Mouse (Mus musculus): Measurements from ENCODE around the gene Casz1.

Casz1 gene

DNA sequence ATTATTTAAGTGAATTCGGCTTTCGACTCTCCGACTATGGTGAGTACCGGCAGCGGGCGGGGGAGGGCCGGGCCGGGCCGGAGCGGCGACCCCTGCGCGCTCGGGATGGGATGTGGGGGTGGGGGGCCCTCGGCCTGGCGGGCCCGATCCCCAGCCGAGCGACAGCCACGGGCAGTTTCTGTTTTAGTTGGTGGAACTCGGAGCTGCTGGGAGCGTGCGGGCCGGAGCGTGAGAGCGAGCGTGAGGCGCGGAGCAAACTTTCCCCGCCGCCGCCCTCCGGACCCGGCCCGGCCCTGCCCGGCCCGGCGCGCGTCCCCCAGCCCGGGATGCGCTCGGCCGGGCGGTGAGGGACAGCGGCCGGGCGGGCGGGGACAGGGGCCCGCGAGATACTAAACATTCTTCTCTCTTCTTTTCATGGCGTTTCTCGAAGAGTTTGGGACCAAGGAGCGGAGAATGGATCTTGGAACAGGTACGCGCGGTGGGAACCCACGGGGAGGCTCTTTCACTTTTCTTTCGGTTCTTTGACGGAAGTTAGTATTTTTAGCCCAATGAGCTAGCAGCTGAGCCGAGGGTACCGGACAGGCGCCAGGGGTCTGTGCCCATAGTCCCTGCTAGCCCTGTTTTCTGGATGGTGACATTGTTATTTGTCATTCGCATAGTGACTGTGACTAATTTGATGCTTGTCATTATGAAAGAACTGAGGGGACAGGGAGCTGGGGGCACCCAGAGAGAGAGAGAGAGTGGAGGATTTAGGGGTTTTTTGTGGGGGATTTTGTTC is 97.2 kb downstream of the Casz1 start:
- in situ Hi-C loops (cut with MboI; ENCODE audit: unreplicated experiment in 2 of 2), result loop anchor here (5.0 to 10.0 kb wide), 2 partner anchors 41 to 217 kb away; no protein-coding TSS in a partner anchor

- in situ Hi-C loops (cut with MboI; ENCODE audit: unreplicated experiment in 2 of 2), result loop anchor here (5.0 to 10.0 kb wide), 2 partner anchors 39 to 218 kb away; no protein-coding TSS in a partner anchor
Observed at GRCm38 (mm10) chr4:148902919-148903727, 98.9 kb downstream of the Casz1 start.

GRCm38 (mm10) chr4:148905295-148905694 is 101.1 kb downstream of the Casz1 start:
- in situ Hi-C loops (cut with MboI; ENCODE audit: unreplicated experiment in 2 of 2), result loop anchor here in 1 of 2 experiments (10.0 kb wide), 1 partner anchor 220 kb away; no protein-coding TSS in a partner anchor

DNA sequence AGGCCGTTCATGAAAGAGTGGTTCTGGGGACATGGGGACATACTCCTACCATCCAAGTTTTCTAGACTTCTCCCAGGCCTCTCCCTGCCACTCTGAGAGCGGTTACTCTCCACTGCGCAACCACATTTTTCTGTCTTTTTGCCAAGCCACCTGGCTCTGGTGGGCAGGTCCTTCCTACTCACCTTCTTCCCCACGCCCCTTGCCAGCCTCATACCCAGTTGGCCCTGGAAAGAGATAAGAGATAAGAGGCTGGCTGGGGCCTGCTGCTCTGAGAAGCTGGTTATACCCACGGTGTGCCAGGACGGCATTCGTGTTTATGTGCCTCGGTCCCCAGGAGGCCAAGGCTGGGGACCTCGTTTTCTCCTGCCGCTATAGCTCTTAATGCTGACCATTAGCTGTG is 102.6 kb downstream of the Casz1 start:
- in situ Hi-C loops (cut with MboI; ENCODE audit: unreplicated experiment in 2 of 2), result loop anchor here in 1 of 2 experiments (10.0 kb wide), 1 partner anchor 222 kb away; no protein-coding TSS in a partner anchor

DNA sequence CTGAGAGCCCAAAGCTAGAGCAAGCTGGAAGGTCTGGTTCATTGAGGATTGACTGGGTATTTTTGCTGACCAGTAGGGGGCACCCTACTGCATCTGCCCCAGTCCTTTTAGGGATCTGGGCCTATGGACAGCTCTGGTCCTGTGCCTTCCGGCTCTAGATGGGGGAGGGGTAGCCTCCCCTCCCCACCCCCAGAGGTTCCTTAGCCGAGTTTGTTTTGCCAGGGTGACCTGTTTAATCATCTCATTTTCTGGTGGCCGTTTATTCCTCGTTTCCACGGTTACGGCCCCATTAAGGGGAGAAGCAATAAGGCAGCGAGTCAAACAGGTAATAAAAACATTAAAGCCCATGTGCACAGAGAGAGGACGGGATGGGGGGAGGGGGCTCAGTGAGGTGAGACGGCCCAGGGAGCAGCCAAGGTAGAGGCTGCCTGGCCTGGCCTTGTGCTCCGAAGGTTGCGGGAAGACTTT is 104.0 kb downstream of the Casz1 start:
- in situ Hi-C loops (cut with MboI; ENCODE audit: unreplicated experiment in 2 of 2), result loop anchor here in 1 of 2 experiments (10.0 kb wide), 1 partner anchor 223 kb away; no protein-coding TSS in a partner anchor

GRCm38 (mm10) chr4:148908760-148909510 is 104.7 kb downstream of the Casz1 start:
- in situ Hi-C loops (cut with MboI; ENCODE audit: unreplicated experiment in 2 of 2), result loop anchor here in 1 of 2 experiments (10.0 kb wide), 1 partner anchor 224 kb away; no protein-coding TSS in a partner anchor

- in situ Hi-C loops (cut with MboI; ENCODE audit: unreplicated experiment in 2 of 2), result loop anchor here in 1 of 2 experiments (10.0 kb wide), 1 partner anchor 225 kb away; no protein-coding TSS in a partner anchor
Observed at GRCm38 (mm10) chr4:148909566-148909965, 105.3 kb downstream of the Casz1 start.

DNA sequence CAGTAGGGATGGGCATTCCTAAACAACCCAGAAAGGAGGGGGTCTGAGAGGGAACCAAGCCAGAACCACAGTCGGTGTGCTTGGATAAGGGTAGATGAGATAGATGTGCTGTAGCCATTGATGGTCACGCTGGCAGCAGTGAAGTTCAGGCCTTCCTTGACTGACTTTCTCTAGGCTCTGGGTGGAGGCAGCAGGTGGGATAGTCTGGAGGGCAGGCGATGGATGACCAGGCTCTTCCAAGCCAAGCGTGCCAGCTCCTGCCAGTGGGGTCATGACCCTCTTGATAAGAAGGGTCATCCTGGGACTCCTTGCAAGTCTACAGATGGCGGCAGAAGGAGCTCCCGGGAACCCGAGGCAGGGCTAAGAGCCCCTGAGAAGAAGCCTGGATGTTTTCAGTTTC is 107.9 kb downstream of the Casz1 start:
- in situ Hi-C loops (cut with MboI; ENCODE audit: unreplicated experiment in 2 of 2), result no loop called here

DNA sequence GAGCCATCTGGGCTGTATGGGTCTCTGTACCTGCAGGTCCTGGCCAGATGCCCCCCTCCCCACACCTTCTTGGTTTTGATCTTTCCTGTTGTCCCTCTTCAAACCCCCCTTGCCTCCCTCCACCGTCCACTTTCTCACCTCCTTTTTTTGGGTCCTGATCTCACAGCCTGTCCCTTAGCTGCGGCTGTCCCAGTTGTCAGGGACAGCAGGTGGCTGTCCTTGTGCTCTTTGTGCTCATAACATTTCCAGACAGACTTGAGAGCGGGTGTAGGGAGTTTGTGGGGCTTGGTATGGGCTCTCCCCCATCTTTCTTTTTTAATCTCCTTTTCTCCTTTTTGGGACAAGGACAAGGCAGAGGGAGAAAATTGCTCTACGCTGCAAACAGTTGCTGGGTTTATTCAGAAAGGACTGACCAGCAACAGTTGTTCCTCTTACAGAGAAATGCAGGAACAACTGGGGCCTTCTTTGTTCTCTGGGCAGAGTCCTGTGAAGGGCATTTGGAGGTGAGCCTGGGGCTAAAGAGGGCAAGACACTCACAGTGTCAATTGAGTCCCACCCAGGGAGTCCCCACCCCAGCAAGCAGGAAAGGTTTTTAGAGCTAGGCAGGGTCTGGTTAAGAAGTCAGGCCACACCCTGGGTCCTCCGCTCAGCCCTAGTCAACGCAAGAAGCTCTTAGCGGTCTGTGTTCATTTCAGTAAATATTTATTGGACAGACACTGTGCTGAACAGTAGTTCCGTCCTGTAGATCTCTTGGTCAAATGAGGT is 108.8 kb downstream of the Casz1 start:
- in situ Hi-C loops (cut with MboI; ENCODE audit: unreplicated experiment in 2 of 2), result no loop called here

GRCm38 (mm10) chr4:148914863-148915622 is 110.8 kb downstream of the Casz1 start:
- in situ Hi-C loops (cut with MboI; ENCODE audit: unreplicated experiment in 2 of 2), result no loop called here

DNA sequence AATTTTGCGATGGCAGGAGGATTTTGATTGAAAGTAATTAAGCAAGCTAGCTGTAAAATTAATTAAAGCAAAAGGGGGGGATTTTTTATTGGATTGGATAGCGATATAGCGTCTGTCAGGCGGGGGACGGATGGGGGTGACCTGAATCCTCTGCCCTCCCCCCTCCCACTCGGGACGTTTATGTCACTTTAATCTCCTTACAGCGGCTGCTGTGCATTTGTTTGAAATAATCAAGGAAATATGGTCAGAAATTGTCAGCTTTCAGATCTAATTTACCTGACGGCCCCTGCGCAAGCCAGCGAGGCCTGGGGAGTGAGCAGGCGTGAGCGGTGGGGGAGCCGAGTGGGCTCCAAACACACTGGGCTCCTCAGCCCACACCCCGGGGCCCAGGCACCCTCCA is 111.6 kb downstream of the Casz1 start:
- in situ Hi-C loops (cut with MboI; ENCODE audit: unreplicated experiment in 2 of 2), result no loop called here

DNA sequence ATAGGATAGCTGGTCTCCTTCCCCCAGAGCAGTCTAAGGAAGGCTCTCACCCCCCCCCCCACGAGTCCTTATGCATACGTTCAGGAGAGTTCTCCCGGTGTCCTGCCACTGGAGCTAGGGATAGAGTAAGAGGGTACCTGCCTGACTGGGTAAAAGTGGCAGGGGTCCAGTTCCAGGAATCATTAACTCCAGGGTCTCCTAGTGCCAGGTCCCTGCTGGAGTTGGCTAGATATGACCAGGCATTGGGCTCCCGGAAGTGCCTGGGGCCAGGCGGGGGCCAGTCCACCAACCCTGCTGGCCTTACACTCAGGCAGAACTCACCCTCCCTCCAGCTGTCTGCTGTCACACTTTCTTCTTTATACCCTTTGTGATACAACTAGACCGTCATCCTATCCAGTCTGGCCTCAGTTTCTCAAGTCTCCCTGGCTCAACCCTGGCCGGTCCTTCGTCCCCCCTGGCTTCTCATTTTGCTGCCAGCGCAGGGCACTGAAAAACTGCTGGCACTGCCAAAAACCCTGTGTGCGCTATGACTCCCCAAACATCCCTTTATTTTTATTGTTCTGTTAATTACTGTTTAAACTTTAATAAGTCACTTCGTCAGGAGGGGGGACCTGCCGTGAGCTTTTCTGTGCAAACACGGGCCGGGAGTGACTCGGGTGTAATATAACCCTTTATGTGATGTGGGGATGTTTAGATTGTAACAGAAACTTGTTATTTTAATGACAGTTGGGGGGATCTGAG is 114.6 kb downstream of the Casz1 start:
- in situ Hi-C loops (cut with MboI; ENCODE audit: unreplicated experiment in 2 of 2), result no loop called here

DNA sequence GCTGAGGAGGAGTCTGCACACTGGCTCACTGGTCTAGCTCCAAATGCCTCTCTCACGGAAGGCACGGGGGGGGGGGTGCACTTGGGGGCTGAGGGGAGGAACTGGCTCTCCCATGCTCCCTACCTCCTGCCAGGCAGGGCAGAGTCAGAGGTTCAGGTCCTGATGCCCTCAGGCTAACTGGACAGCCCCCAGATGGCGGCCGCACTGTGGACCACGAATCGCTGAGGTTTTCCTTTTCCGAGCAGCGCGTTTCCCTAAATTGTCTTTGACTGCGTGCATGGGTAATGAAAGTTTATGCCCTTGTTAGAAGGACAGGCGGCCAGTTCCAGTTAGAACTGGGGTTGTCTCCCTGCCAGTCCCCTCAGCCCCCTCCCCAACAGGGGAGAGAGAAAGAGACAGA is 116.4 kb downstream of the Casz1 start:
- in situ Hi-C loops (cut with MboI; ENCODE audit: unreplicated experiment in 2 of 2), result no loop called here

- in situ Hi-C loops (cut with MboI; ENCODE audit: unreplicated experiment in 2 of 2), result no loop called here
Observed at GRCm38 (mm10) chr4:148922221-148922700, 118.0 kb downstream of the Casz1 start.

DNA sequence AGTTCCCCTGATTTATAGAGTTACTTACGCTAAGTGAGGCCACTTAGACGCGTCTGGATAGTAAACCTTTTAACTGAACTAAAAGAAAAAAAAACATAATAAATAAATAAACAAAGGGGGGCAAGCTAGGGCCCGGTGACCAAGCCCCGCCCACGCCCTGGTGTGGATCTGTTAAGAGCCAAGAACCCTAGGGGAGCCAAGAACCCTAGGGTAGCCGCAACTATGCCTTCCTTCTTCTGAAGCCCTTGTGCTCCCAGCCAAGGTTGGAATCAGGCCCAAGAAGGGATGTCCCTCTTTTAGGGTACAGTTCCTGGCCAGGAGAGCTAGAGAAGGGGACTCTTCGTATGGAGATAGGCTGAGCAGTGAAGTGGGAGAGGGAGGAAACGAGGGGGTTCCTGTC is 119.2 kb downstream of the Casz1 start:
- in situ Hi-C loops (cut with MboI; ENCODE audit: unreplicated experiment in 2 of 2), result no loop called here

DNA sequence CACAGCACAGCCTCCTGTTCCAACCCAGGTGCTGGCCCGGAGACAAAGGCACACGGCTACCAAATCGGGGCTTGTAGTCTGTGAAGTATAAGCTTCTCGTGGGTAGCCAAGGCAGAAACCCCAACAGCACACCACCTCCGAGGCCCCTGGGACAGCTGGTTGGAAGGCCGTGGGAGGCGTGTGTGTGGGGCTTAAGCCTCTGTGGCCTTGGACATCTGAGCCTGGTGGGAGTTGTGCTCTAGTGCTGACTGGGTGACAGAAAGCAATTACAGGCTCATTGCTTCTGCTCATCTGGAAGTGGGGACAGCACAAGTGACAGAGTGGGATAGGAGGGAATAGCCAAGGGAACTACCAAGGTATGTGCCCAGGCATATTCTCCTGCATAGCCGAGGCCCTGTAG is 119.7 kb downstream of the Casz1 start:
- in situ Hi-C loops (cut with MboI; ENCODE audit: unreplicated experiment in 2 of 2), result no loop called here

DNA sequence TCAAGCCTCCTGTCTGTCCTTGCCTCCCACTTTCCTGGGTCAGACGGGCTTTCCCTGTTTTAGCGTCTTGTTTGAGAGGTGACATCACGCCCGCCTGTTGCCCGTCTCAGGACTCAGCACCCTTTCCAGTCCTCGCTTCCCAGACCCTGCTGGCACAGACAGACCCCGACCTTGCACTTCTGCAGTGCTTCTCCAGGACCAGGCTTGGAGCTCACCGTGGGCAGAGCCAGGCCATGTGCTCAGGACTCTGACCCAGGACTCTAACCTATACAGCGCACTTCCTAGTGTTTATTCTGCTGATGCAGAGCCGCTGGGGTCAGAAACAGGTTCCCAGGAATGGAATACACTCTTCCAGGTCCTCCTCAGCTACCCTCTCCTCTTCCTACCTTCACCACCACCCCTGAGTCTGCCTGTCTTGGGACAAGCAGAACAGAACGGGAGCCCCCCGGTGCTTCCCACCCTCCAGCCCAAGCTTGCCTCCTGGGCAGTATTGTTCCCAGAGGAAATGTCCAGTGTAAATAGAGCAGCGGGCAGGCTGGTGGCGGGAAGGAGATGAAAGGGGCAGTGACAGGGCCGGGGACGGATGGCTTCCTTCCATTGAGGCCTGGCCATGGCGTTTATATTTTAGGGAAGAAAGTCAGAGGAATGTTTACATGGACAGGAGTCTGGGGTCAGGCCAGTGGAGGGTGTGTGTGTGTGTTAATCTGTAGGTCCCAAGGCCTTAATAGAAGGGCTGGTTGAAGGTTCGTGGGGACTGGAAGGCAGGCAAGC is 121.5 kb downstream of the Casz1 start:
- in situ Hi-C loops (cut with MboI; ENCODE audit: unreplicated experiment in 2 of 2), result no loop called here

Data from v-Abl transformed pro-B cells (cell line).